Mouse (Mus musculus): Measurements from ENCODE around the gene Hps3.
"Not testable (repeated sequence)": the region's sequence is repeated elsewhere in the genome, so short reads cannot be mapped to it uniquely, and the experiment has no call there.

Hps3 gene

GRCm38 (mm10) chr3:20034719-20035404 is at the start of gene Hps3:
Gene Hps3 (minus strand): TSS chr3:20035315.
- DNase-seq (ENCODE audit: low spot score): peak; percentile 80

- no peak for DNase-seq (ENCODE audit: low spot score)
Measured at GRCm38 (mm10) chr3:20082161-20082560, 47.0 kb upstream of the Hps3 start.

GRCm38 (mm10) chr3:20076145-20077053 is 41.3 kb upstream of the Hps3 start:
- DNase-seq (ENCODE audit: low spot score): no peak

DNA sequence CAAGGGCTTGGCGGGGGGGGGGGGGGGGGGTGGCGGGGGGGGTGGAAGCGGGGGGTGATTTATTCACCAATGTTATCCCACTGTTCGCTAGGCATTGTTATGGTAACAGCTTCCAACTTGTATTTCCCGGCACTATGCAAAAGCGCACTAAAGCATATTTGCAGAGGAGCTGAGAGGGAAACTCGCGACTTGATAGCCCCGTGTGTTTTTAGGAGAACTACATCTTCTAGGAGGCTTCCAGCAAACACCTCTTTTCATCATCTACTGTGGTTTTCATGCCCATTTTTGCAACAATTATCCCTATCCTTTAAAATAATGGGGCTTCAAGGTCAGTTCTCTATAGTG is 23.1 kb upstream of the Hps3 start:
- no peak for DNase-seq (ENCODE audit: low spot score)

DNA sequence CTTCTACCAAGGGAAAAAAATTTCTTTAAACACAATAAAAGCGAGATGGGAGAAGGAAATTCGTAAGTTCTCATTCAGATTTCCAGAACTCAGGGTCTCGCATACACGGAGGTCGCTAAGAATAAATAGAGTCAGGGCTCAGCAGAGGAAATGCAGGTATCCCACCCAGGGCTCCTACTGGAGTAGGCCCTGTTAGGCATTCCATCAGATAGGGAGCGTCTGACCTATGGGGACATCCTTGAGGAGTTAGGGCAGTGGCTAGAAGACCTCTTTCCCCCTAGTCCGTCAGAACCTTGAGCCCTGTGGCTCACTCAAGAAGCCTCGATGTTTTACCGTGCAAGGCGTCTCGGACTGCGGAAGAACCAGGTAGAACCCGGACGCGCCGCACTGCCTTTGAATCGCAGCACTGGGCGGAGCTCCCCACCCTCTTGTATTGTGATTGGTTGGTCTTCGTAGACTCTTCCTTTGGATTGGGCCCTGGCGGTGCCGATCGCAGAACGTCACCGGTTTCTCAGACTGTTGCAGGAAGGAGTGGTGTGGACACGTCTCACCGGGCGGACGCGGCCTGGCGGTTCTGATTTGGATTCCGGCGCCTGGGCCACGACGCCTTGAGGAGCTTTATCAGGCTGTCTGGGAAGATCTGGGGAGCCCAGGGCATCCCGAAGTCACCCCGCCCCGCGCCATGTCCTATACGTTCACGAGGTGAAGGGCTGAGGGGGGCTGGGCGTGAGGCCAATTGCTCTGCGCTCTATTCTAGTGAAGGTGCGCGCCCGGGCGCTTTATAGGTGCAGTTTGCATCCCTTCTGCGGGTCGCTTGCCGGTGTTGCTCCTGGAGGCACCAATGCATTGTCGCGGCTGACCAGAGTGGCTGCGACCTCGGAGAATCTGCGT is 22.4 kb upstream of the Hps3 start, which contains the start of gene Hltf:
Gene Hltf (plus strand): TSS at position 506 of the 891 bp plus-strand sequence.
- DNase-seq (ENCODE audit: low spot score): peak; percentile 93

DNA sequence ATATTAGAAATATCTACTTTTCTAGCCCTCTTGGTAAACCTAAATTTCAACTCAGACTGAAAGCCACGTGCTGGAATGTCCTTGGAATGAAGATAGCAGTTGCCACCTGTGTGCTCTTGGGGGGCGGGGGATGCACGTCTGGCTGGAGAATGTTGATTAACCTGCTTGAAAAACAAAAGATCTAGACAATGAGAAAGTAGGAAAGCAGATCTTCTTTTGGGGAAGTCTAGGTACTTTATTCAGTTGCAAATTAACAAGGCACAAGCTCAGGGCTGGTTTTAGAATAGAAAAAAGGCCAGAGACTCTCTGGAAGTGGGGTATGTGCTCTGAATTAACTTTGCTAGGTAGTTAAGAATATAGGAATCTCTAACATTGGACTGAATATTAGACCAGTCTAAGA is 9.6 kb upstream of the Hps3 start:
- DNase-seq (ENCODE audit: low spot score): not testable (repeated sequence)

DNA sequence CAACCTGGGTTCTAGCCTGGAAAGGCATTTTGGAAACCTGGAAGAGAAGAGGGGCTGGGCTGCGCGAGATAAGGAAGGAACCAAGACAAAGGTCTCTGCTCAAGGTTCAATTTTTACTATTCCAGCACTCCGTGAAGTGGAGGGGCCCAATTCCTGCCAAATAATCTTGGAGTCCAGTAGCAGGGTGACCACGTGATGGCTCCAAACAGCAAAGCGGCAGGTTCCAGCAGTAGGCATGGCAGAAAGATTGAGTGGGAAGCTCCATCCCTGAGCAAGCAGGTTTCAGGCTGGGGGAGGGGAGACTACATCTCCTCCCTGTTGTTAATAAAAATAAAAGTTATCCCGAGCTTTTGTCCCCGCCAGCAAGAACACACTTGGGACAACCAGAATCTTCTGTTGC is 6.3 kb upstream of the Hps3 start:
- DNase-seq (ENCODE audit: low spot score): not testable (repeated sequence)

DNA sequence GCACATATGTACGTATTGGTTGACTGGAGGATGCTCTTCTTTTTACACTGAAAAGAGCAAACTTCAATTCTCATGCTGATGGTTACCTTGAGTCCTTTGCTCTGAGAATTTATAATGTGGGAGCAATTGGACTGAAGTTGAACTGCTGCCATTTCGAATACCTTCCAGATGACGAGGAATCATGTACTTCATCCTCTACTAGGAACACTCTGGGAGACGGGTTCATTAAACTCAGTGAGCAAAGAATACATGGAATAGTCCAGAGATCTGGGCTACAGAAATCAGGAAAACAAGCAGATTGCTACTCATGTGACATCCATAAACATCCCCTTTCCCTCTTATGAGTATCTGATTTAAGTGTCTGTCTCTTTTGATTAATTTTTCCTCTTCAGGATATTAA is 954 bp upstream of the Hps3 start:
- DNase-seq (ENCODE audit: low spot score): no peak

GRCm38 (mm10) chr3:20033761-20034718 is 1.1 kb downstream of the Hps3 start:
- peak; percentile 7 for DNase-seq (ENCODE audit: low spot score)

GRCm38 (mm10) chr3:20030807-20031206 is 4.3 kb downstream of the Hps3 start:
- no peak for DNase-seq (ENCODE audit: low spot score)

DNA sequence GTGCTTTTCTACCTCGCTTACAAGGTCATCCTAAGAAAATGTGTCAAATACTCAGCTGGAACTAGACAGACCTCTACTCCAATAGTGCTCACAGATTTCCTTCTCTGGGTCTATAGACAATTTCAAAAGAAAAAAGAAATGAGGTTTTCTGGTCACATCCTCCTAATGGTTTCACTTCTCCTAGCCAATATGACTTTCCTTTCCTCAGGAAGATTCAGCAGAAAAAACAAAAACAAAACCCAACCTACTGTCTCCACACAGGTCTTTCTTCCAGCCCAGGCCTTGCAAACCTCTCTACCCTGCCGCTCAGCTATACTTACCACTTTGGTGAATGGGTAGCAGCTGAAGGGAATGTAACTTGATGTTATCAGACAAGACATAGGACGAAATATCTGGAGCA is 6.5 kb downstream of the Hps3 start:
- DNase-seq (ENCODE audit: low spot score): no peak

- DNase-seq (ENCODE audit: low spot score): no peak
Measured at GRCm38 (mm10) chr3:20027788-20028187, 7.3 kb downstream of the Hps3 start.

- DNase-seq (ENCODE audit: low spot score): no peak
Measured at GRCm38 (mm10) chr3:20026996-20027689, 8.0 kb downstream of the Hps3 start.

DNA sequence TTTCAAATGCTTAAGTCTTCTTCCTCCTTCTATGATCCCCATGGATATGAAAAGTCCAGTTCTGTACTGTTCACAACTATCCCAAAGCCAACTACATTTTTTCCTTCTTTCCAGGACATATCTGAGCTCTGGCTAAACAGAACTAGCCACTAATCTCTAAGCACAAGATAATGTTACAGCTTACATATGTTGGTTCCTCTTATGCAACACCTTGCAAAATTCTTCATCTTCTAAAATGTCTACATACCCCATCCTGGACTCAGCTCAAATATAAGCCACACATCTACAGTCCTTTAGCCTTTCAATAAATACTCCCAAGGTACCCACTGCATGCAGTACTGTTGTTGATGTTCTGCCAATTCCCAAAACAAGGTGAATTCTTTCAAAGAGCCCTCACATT is 8.6 kb downstream of the Hps3 start:
- DNase-seq (ENCODE audit: low spot score): no peak

DNA sequence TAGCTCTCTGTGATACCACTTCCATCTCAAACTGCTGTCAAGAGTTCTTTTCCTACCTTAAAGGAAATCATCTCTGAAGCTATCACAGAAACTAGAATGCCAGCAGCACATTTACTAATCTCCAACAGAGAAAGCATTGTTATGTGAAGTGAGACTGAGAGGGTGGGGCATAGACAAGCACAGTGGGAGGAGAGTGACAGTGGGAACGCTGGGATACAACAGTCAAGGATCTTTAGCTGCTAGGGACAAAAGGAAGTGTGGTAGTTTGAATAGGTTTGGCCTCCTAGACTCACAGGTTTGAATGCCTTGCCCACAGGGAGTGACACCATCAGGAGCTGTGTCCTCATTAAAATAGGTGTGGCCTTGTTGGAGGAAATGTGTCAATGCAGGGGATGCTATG is 11.3 kb downstream of the Hps3 start:
- DNase-seq (ENCODE audit: low spot score): no peak

DNA sequence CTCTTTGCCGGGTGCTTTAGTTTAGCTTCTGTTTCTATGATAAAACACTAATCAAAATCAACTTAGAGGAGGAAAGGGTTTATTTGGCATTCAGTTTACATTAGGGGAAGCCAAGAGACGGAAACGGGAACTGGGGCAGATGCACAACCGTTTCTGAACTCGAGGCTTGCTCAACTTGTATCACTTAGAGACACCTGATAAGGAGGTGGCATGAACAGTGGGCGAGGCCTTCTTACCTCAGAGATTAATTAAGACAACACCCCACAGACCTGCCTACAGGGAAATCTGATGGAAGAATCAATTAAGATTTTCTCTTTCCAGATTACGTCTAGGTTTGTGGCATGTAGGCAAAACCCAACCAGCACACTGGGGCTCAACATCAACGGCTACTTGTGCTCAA is 17.0 kb downstream of the Hps3 start:
- no peak for DNase-seq (ENCODE audit: low spot score)

- no peak for DNase-seq (ENCODE audit: low spot score)
Measured at GRCm38 (mm10) chr3:20014454-20014853, 20.7 kb downstream of the Hps3 start.

GRCm38 (mm10) chr3:20010905-20011304 is 24.2 kb downstream of the Hps3 start:
- DNase-seq (ENCODE audit: low spot score): not testable (repeated sequence)

GRCm38 (mm10) chr3:20010464-20010863 is 24.7 kb downstream of the Hps3 start:
- DNase-seq (ENCODE audit: low spot score): no peak

- DNase-seq (ENCODE audit: low spot score): no peak
Measured at GRCm38 (mm10) chr3:20007759-20008158, 27.4 kb downstream of the Hps3 start.

GRCm38 (mm10) chr3:20007275-20007674 is 27.8 kb downstream of the Hps3 start:
- DNase-seq (ENCODE audit: low spot score): no peak
